Mouse (Mus musculus): ENCODE measurements around the gene Isy1. TPM values are rescaled to one million over a fixed set of nuclear protein-coding genes. Genes with fewer than 3 reads are reported as not detected.

Isy1 gene
- polyA plus RNA-seq, 1 experiment from 2014 or later: 81.0 TPM

DNA sequence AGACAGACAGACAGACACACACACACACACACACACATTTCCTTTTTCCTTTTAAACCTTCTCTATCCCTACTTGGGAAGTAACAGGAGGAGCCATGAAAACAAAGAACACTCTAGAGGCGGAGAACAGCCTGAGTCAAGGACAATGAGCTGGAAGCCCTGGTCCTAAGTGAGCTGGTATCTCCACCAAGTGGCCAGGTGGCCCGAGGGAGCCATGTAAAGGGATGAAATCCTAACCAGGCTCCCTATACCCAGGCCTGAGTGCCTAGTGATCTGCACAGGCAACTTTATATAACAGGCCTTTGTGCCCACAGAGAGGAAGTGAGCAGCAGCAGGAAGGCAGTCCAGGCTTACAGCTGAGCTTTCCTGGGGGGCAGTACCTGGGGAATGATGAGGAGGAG lies 31.7 kb downstream of the Isy1 start:
- no peak for DNase-seq (ENCODE audit: low spot score)

DNA sequence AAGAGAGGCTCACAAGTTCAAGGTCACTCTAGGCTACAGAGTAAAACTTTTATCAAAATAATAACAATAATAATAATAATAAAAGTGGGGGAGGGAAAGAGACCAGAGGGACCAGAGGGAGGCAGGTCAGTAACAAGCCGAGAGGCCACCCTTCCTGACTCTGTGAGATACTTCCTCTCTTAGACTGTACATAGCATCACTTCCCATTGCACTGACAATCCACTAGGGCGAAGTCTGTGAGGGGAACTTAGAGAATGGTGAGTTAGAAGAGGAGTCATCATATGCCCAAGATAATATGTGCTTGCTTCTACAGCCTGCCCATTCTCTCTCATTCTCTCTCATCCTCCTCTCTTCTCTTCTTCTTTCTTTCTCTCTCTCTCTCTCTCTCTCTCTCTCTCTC lies 32.6 kb downstream of the Isy1 start:
- Histone ChIP-seq H3K9ac (replicated peaks; ENCODE audit: low read length) (no peak overlapping the region), H3K27ac (replicated peaks; ENCODE audit: low read depth, low read length) (no peak overlapping the region), H3K9me3 (replicated peaks; ENCODE audit: control insufficient read depth, low read length) (no peaks in the 10 kb centered on the region), H3K4me1 (ENCODE audit: control insufficient read depth, insufficient read depth, low read length) (no peaks in the 10 kb centered on the region), H3K36me3 (replicated peaks; ENCODE audit: control insufficient read depth, insufficient read depth, low read depth, low read length) (no peaks in the 10 kb centered on the region), H3K4me3 (ENCODE audit: low read depth, low read length) (no peak overlapping the region), H3K27me3 (ENCODE audit: control insufficient read depth, insufficient read depth, low read length) (no peaks in the 10 kb centered on the region), H3K4me2 (ENCODE audit: low read depth, low read length) (no peak overlapping the region)
- ATAC-seq (replicated peaks; ENCODE audit: insufficient number of reproducible peaks, low FRiP score, low TSS enrichment, low read depth) (no peak), DNase-seq (ENCODE audit: low spot score) (no peak)
- WGBS: 91% methylated on average over 2 of the region's 2 CpGs

More for the DNA sequence above, 31.7 kb downstream of the Isy1 start:
- no peaks in the 10 kb centered on the region for H3K36me3 ChIP-seq (replicated peaks; ENCODE audit: control insufficient read depth, insufficient read depth, low read depth, low read length)
- no peaks in the 10 kb centered on the region for H3K9me3 ChIP-seq (replicated peaks; ENCODE audit: control insufficient read depth, low read length)
- no peaks in the 10 kb centered on the region for H3K27me3 ChIP-seq (ENCODE audit: control insufficient read depth, insufficient read depth, low read length)
- no peak for ATAC-seq (replicated peaks; ENCODE audit: insufficient number of reproducible peaks, low FRiP score, low TSS enrichment, low read depth)
- no peak overlapping the region for H3K9ac ChIP-seq (replicated peaks; ENCODE audit: low read length)
- H3K4me2 ChIP-seq (ENCODE audit: low read depth, low read length): no peak overlapping the region
- WGBS: 73% methylated on average over 2 of the region's 2 CpGs
- H3K27ac ChIP-seq (replicated peaks; ENCODE audit: low read depth, low read length): no peak overlapping the region
- no peak overlapping the region for H3K4me3 ChIP-seq (ENCODE audit: low read depth, low read length)
- no peaks in the 10 kb centered on the region for H3K4me1 ChIP-seq (ENCODE audit: control insufficient read depth, insufficient read depth, low read length)

- Histone ChIP-seq H3K4me2 (ENCODE audit: low read depth, low read length) (no peak overlapping the region), H3K4me1 (ENCODE audit: control insufficient read depth, insufficient read depth, low read length) (no peaks in the 10 kb centered on the region), H3K27me3 (ENCODE audit: control insufficient read depth, insufficient read depth, low read length) (no peaks in the 10 kb centered on the region), H3K9ac (replicated peaks; ENCODE audit: low read length) (no peak overlapping the region), H3K9me3 (replicated peaks; ENCODE audit: control insufficient read depth, low read length) (no peaks in the 10 kb centered on the region), H3K4me3 (ENCODE audit: low read depth, low read length) (no peak overlapping the region), H3K36me3 (replicated peaks; ENCODE audit: control insufficient read depth, insufficient read depth, low read depth, low read length) (no peaks in the 10 kb centered on the region), H3K27ac (replicated peaks; ENCODE audit: low read depth, low read length) (no peak overlapping the region)
- WGBS: 88% methylated on average over 7 of the region's 7 CpGs
- ATAC-seq (replicated peaks; ENCODE audit: insufficient number of reproducible peaks, low FRiP score, low TSS enrichment, low read depth) (no peak), DNase-seq (ENCODE audit: low spot score) (no peak)
These were observed 33.1 kb downstream of the Isy1 start for GRCm38 (mm10) chr6:87805448-87805847.

DNA sequence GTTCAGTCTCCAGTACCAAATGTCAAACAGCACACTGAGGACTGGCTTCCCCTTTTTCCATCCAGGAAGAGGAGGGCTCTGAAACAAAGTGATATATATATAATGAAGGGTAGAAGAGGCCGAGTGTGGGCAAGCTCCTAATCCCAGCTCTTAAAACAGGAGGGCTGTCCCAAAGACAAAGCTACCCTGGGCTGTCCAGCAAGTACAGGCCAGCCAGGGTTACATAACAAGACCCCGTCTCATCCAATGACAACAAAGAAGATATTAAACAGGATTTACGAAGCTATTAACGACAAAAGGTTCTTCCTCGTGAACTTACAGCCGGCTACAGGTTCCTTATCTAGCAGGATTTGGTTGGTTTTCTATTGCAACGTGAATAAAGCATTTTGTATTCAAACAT lies 33.7 kb downstream of the Isy1 start:
- Histone ChIP-seq H3K9me3 (replicated peaks; ENCODE audit: control insufficient read depth, low read length) (no peaks in the 10 kb centered on the region), H3K27ac (replicated peaks; ENCODE audit: low read depth, low read length) (no peak overlapping the region), H3K9ac (replicated peaks; ENCODE audit: low read length) (no peak overlapping the region), H3K4me1 (ENCODE audit: control insufficient read depth, insufficient read depth, low read length) (no peaks in the 10 kb centered on the region), H3K4me2 (ENCODE audit: low read depth, low read length) (no peak overlapping the region), H3K27me3 (ENCODE audit: control insufficient read depth, insufficient read depth, low read length) (no peaks in the 10 kb centered on the region), H3K4me3 (ENCODE audit: low read depth, low read length) (no peak overlapping the region), H3K36me3 (replicated peaks; ENCODE audit: control insufficient read depth, insufficient read depth, low read depth, low read length) (no peaks in the 10 kb centered on the region)
- no peak for DNase-seq (ENCODE audit: low spot score)
- 89% methylated on average over 7 of the region's 7 CpGs for WGBS
- ATAC-seq (replicated peaks; ENCODE audit: insufficient number of reproducible peaks, low FRiP score, low TSS enrichment, low read depth): no peak

DNA sequence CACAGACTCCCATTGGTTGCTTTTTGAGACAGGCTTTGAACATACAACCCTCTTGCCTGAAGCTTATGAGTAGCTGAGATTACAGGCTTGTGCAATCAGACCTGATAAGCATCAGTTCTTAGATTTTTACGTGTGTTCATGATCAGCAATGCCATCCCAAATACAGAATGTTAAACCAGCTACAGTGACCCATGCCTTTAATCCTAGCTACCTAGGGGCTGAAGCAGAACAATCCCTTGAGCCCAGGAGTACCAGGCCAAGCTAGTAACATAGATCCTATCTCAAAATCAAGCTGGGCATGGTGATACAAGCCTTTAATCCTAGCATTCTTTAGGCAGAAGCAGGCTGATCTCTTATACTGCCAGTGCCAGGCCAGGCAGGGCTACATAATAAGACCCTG lies 34.6 kb downstream of the Isy1 start:
- Histone ChIP-seq H3K27ac (replicated peaks; ENCODE audit: low read depth, low read length) (no peak overlapping the region), H3K4me2 (ENCODE audit: low read depth, low read length) (no peak overlapping the region), H3K4me1 (ENCODE audit: control insufficient read depth, insufficient read depth, low read length) (no peaks in the 10 kb centered on the region), H3K27me3 (ENCODE audit: control insufficient read depth, insufficient read depth, low read length) (no peaks in the 10 kb centered on the region), H3K36me3 (replicated peaks; ENCODE audit: control insufficient read depth, insufficient read depth, low read depth, low read length) (no peaks in the 10 kb centered on the region), H3K9me3 (replicated peaks; ENCODE audit: control insufficient read depth, low read length) (no peaks in the 10 kb centered on the region), H3K9ac (replicated peaks; ENCODE audit: low read length) (no peak overlapping the region), H3K4me3 (ENCODE audit: low read depth, low read length) (no peak overlapping the region)
- WGBS: 86% methylated on average over 1 of the region's 1 CpGs
- ATAC-seq (replicated peaks; ENCODE audit: insufficient number of reproducible peaks, low FRiP score, low TSS enrichment, low read depth) (no peak), DNase-seq (ENCODE audit: low spot score) (no peak)

DNA sequence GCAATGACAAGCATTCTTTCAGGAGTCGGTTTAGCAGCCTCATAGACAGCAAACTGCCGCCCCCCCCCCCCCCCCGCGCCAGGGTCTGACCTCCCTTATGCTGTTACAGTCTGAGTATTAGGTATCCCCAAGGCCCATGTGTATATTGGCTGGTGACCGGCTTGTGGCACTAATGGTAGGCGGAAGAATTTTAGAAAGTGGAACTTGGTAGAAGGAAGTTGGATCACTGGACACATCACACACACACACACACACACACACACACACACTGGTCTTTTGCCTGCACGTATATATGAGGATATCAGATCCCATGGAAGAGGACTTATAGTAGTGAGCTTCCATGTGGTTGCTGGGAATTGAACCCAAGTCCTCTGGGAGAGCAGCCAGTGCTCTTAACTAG lies 36.1 kb downstream of the Isy1 start:
- ATAC-seq (replicated peaks; ENCODE audit: insufficient number of reproducible peaks, low FRiP score, low TSS enrichment, low read depth) (no peak), DNase-seq (ENCODE audit: low spot score) (no peak)
- no peak overlapping the region for H3K27ac ChIP-seq (replicated peaks; ENCODE audit: low read depth, low read length)
- H3K4me3 ChIP-seq (ENCODE audit: low read depth, low read length): no peak overlapping the region
- H3K4me2 ChIP-seq (ENCODE audit: low read depth, low read length): no peak overlapping the region
- H3K27me3 ChIP-seq (ENCODE audit: control insufficient read depth, insufficient read depth, low read length): no peaks in the 10 kb centered on the region
- 81% methylated on average over 7 of the region's 7 CpGs for WGBS
- no peaks in the 10 kb centered on the region for H3K9me3 ChIP-seq (replicated peaks; ENCODE audit: control insufficient read depth, low read length)
- H3K4me1 ChIP-seq (ENCODE audit: control insufficient read depth, insufficient read depth, low read length): no peaks in the 10 kb centered on the region
- H3K9ac ChIP-seq (replicated peaks; ENCODE audit: low read length): no peak overlapping the region
- no peaks in the 10 kb centered on the region for H3K36me3 ChIP-seq (replicated peaks; ENCODE audit: control insufficient read depth, insufficient read depth, low read depth, low read length)

GRCm38 (mm10) chr6:87799576-87799975 lies 39.0 kb downstream of the Isy1 start:
- Histone ChIP-seq H3K9ac (replicated peaks; ENCODE audit: low read length) (no peak overlapping the region), H3K4me3 (ENCODE audit: low read depth, low read length) (no peak overlapping the region), H3K36me3 (replicated peaks; ENCODE audit: control insufficient read depth, insufficient read depth, low read depth, low read length) (no peaks in the 10 kb centered on the region), H3K4me1 (ENCODE audit: control insufficient read depth, insufficient read depth, low read length) (no peaks in the 10 kb centered on the region), H3K9me3 (replicated peaks; ENCODE audit: control insufficient read depth, low read length) (no peaks in the 10 kb centered on the region), H3K4me2 (ENCODE audit: low read depth, low read length) (no peak overlapping the region), H3K27me3 (ENCODE audit: control insufficient read depth, insufficient read depth, low read length) (no peaks in the 10 kb centered on the region), H3K27ac (replicated peaks; ENCODE audit: low read depth, low read length) (no peak overlapping the region)
- WGBS: 83% methylated on average over 6 of the region's 6 CpGs
- no peak for ATAC-seq (replicated peaks; ENCODE audit: insufficient number of reproducible peaks, low FRiP score, low TSS enrichment, low read depth)
- no peak for DNase-seq (ENCODE audit: low spot score)

GRCm38 (mm10) chr6:87797321-87797720 lies 41.3 kb downstream of the Isy1 start:
- H3K36me3 ChIP-seq (replicated peaks; ENCODE audit: control insufficient read depth, insufficient read depth, low read depth, low read length): peaks cover under 1% of the 10 kb centered on the region; the same call in 1 of the 2 replicates
- no peaks in the 10 kb centered on the region for H3K4me1 ChIP-seq (ENCODE audit: control insufficient read depth, insufficient read depth, low read length)
- H3K9me3 ChIP-seq (replicated peaks; ENCODE audit: control insufficient read depth, low read length): no peaks in the 10 kb centered on the region
- no peak overlapping the region for H3K4me3 ChIP-seq (ENCODE audit: low read depth, low read length)
- no peak overlapping the region for H3K4me2 ChIP-seq (ENCODE audit: low read depth, low read length)
- 51% methylated on average over 2 of the region's 2 CpGs for WGBS
- H3K27me3 ChIP-seq (ENCODE audit: control insufficient read depth, insufficient read depth, low read length): no peaks in the 10 kb centered on the region
- H3K9ac ChIP-seq (replicated peaks; ENCODE audit: low read length): no peak overlapping the region
- H3K27ac ChIP-seq (replicated peaks; ENCODE audit: low read depth, low read length): no peak overlapping the region
- DNase-seq (ENCODE audit: low spot score) (no peak), ATAC-seq (replicated peaks; ENCODE audit: insufficient number of reproducible peaks, low FRiP score, low TSS enrichment, low read depth) (no peak)

Measured in embryonic facial prominence, embryonic 11.5 days (tissue).